Mouse (Mus musculus): ENCODE measurements around the gene Adra1d. TPM values are rescaled to one million over a fixed set of nuclear protein-coding genes. Genes with fewer than 3 reads are reported as not detected.

Gene Adra1d
- polyA plus RNA-seq, 1 experiment from 2014 or later: 2.0 TPM

- H3K4me3 ChIP-seq (ENCODE audit: low read depth, low read length): no peak overlapping the region
- peaks cover 14% of the 10 kb centered on the region for H3K36me3 ChIP-seq (ENCODE audit: insufficient read depth)
- no peaks in the 10 kb centered on the region for H3K4me1 ChIP-seq (ENCODE audit: insufficient read depth)
- DNase-seq: no peak
- no peaks in the 10 kb centered on the region for H3K27me3 ChIP-seq (ENCODE audit: insufficient read depth, low read length)
- no peak overlapping the region for H3K9ac ChIP-seq
- WGBS: 91% methylated on average over 19 of the region's 19 CpGs
- no peak for TF ChIP-seq CTCF (IDR thresholded peaks at IDR 0.05; ENCODE audit: low read depth)
- no peak overlapping the region for H3K27ac ChIP-seq (ENCODE audit: low read depth)
- no peak for ATAC-seq (ENCODE audit: insufficient read depth)
- H3K9me3 ChIP-seq (ENCODE audit: low read depth, low read length): no peaks in the 10 kb centered on the region
- H3K4me2 ChIP-seq: no peak overlapping the region
Observed at GRCm38 (mm10) chr2:131520743-131521142, 41.3 kb downstream of the Adra1d start.

DNA sequence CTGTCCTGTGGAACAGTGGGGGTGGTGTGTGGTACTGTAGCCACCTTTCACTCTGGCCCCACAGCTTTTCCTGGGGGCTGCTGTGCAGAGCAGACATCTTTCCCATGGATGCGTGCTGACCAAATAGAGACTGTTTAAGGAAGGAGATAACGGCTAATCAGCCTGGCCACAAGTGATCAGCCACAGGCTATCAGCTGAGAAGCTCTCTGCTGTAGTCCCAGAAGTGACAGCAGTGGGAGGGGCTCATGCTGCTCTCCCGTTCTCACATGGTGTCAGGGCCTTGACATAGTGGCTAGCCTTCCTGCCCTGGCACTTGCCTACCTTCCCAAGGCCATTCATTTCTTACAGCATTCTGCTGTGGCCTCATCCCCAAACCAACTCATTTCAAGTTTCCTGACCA lies 43.3 kb downstream of the Adra1d start:
- no peak for ATAC-seq (ENCODE audit: insufficient read depth)
- no peak for DNase-seq
- peaks cover 14% of the 10 kb centered on the region for H3K36me3 ChIP-seq (ENCODE audit: insufficient read depth)
- TF ChIP-seq CTCF (IDR thresholded peaks at IDR 0.05; ENCODE audit: low read depth): no peak
- no peaks in the 10 kb centered on the region for H3K9me3 ChIP-seq (ENCODE audit: low read depth, low read length)
- H3K9ac ChIP-seq: no peak overlapping the region
- H3K4me2 ChIP-seq: no peak overlapping the region
- WGBS: 18% methylated on average over 3 of the region's 3 CpGs
- no peak overlapping the region for H3K27ac ChIP-seq (ENCODE audit: low read depth)
- H3K27me3 ChIP-seq (ENCODE audit: insufficient read depth, low read length): no peaks in the 10 kb centered on the region
- no peaks in the 10 kb centered on the region for H3K4me1 ChIP-seq (ENCODE audit: insufficient read depth)
- no peak overlapping the region for H3K4me3 ChIP-seq (ENCODE audit: low read depth, low read length)

DNA sequence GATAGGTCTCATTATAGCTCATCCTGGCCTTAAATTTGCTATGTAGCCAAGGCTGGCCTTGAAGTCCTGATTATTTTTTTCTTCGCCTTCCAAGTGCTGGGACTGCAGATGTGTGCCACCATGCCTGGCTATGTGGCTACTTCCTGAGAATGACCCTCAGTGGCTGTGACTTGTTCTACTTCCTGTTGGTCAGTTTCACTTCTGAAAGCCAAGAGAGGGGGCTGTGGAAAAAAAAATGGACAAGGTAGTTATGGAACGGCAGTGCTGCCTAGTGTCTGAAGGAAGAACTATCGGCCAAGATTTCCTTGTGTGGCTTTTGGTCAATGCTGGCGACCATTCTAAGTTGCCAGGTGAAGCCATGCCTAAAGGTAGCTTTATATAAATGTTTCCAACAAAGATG lies 44.5 kb downstream of the Adra1d start:
- 87% methylated on average over 4 of the region's 4 CpGs for WGBS
- ATAC-seq (ENCODE audit: insufficient read depth) (no peak), DNase-seq (no peak)
- Histone ChIP-seq H3K27me3 (ENCODE audit: insufficient read depth, low read length) (no peaks in the 10 kb centered on the region), H3K4me2 (no peak overlapping the region), H3K4me1 (ENCODE audit: insufficient read depth) (no peaks in the 10 kb centered on the region), H3K9ac (no peak overlapping the region), H3K36me3 (ENCODE audit: insufficient read depth) (peaks cover 14% of the 10 kb centered on the region), H3K27ac (ENCODE audit: low read depth) (no peak overlapping the region), H3K9me3 (ENCODE audit: low read depth, low read length) (no peaks in the 10 kb centered on the region), H3K4me3 (ENCODE audit: low read depth, low read length) (no peak overlapping the region)
- no peak for TF ChIP-seq CTCF (IDR thresholded peaks at IDR 0.05; ENCODE audit: low read depth)

DNA sequence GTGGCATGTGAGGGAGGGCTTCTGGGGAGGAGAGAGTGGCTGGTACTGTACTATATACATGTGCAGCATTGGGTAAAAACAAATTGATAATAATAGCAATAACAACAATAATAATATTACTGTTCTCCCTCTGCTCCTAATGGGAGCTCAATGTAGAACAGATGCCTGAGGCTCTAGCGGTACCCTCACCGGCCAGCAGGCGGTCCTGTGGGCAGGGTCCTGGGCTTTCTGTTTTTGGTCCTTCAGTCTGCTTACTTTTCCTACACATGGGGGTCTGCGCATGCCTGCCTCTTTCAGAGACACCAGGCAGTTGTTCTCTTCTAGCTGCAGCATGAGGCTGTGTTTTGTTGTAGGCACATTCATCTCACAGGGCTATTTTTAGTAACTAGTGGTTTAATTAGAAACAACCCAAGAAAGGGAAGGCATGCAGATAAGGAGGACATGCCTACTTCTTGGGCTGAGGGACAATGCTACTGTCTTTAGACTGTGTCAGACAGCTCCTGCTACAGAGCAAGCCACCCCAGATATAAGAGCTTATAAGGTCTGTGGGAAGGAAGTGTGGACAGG lies 47.9 kb downstream of the Adra1d start:
- Histone ChIP-seq H3K4me2 (no peak overlapping the region), H3K36me3 (ENCODE audit: insufficient read depth) (peaks cover 6% of the 10 kb centered on the region; the same call in 1 of the 2 replicates), H3K9ac (no peak overlapping the region), H3K4me1 (ENCODE audit: insufficient read depth) (peaks cover 3% of the 10 kb centered on the region; the same call in 1 of the 2 replicates), H3K27ac (ENCODE audit: low read depth) (no peak overlapping the region), H3K27me3 (ENCODE audit: insufficient read depth, low read length) (no peaks in the 10 kb centered on the region), H3K9me3 (ENCODE audit: low read depth, low read length) (no peaks in the 10 kb centered on the region), H3K4me3 (ENCODE audit: low read depth, low read length) (no peak overlapping the region)
- DNase-seq (no peak), ATAC-seq (ENCODE audit: insufficient read depth) (no peak)
- TF ChIP-seq CTCF (IDR thresholded peaks at IDR 0.05; ENCODE audit: low read depth): peak; percentile 20
- 84% methylated on average over 4 of the region's 4 CpGs for WGBS

DNA sequence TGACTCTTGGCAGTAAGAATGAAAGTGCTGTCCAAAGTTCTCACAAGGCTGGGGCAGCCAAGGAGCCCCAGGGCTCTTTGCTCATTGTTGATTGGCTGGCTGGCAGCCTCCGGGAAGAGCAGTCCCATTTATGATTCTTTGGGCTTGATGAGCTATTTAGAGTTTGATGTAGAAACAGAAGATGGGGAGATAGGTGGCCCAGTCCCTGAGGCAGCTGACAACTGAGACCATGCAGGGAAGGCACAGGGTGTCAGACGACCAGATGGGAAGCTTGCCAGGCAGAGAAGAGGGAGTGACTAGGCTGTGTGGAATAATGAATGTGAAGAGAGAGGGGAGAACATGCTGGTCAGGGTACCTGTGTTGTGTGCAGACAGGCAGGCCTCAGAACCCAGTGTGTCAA lies 48.6 kb downstream of the Adra1d start:
- ATAC-seq (ENCODE audit: insufficient read depth): no peak
- Histone ChIP-seq H3K4me1 (ENCODE audit: insufficient read depth) (peaks cover 3% of the 10 kb centered on the region; the same call in 1 of the 2 replicates), H3K27me3 (ENCODE audit: insufficient read depth, low read length) (no peaks in the 10 kb centered on the region)

DNA sequence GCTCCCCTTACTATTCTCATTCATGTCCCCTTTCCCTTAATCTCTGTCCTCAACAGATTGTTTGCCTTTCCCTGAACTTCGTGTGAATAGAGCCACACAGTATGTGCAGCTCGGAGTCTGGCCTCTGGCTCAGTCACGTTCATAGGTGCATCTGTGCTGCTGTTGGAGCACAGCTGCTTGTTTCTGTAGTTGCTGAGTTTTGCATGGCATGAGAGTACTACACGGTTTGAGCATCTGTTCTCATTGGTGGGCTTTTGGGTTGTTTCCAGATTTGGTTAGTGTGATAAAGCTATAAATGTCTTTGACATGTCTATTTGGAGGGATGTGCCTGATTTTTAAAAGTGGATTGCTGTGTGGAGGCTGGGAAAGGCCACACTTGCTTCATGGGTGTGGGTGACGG lies 51.6 kb downstream of the Adra1d start:
- Histone ChIP-seq H3K27me3 (ENCODE audit: insufficient read depth, low read length) (no peaks in the 10 kb centered on the region), H3K4me1 (ENCODE audit: insufficient read depth) (peaks cover 3% of the 10 kb centered on the region; the same call in 1 of the 2 replicates), H3K9me3 (ENCODE audit: low read depth, low read length) (no peaks in the 10 kb centered on the region), H3K27ac (ENCODE audit: low read depth) (no peak overlapping the region), H3K4me2 (peak overlapping the region; percentile 61; the same call in 1 of the 2 replicates), H3K9ac (no peak overlapping the region), H3K4me3 (ENCODE audit: low read depth, low read length) (no peak overlapping the region), H3K36me3 (ENCODE audit: insufficient read depth) (no peaks in the 10 kb centered on the region)
- TF ChIP-seq CTCF (IDR thresholded peaks at IDR 0.05; ENCODE audit: low read depth): no peak
- 52% methylated on average over 5 of the region's 5 CpGs for WGBS
- no peak for DNase-seq
- ATAC-seq (ENCODE audit: insufficient read depth): no peak

More for the DNA sequence above, 48.6 kb downstream of the Adra1d start:
- TF ChIP-seq CTCF (IDR thresholded peaks at IDR 0.05; ENCODE audit: low read depth): no peak
- Histone ChIP-seq H3K4me2 (no peak overlapping the region), H3K9ac (no peak overlapping the region), H3K27ac (ENCODE audit: low read depth) (no peak overlapping the region), H3K4me3 (ENCODE audit: low read depth, low read length) (no peak overlapping the region), H3K9me3 (ENCODE audit: low read depth, low read length) (no peaks in the 10 kb centered on the region), H3K36me3 (ENCODE audit: insufficient read depth) (peaks cover 6% of the 10 kb centered on the region; the same call in 1 of the 2 replicates)
- 33% methylated on average over 2 of the region's 2 CpGs for WGBS
- DNase-seq: no peak

- no peaks in the 10 kb centered on the region for H3K9me3 ChIP-seq (ENCODE audit: low read depth, low read length)
- DNase-seq: peak; percentile 93
- 8% methylated on average over 17 of the region's 17 CpGs for WGBS
- peak overlapping the region; percentile 61 for H3K4me2 ChIP-seq
- H3K9ac ChIP-seq: peak overlapping the region; percentile 49
- ATAC-seq (ENCODE audit: insufficient read depth): peak; percentile 62
- H3K27ac ChIP-seq (ENCODE audit: low read depth): peak overlapping the region; percentile 69
- H3K36me3 ChIP-seq (ENCODE audit: insufficient read depth): no peaks in the 10 kb centered on the region
- peak; percentile 84 for TF ChIP-seq CTCF (IDR thresholded peaks at IDR 0.05; ENCODE audit: low read depth)
- peaks cover 3% of the 10 kb centered on the region; the same call in 1 of the 2 replicates for H3K4me1 ChIP-seq (ENCODE audit: insufficient read depth)
- H3K27me3 ChIP-seq (ENCODE audit: insufficient read depth, low read length): no peaks in the 10 kb centered on the region
- peak overlapping the region; percentile 25 for H3K4me3 ChIP-seq (ENCODE audit: low read depth, low read length)
Observed at GRCm38 (mm10) chr2:131509671-131510313, 52.3 kb downstream of the Adra1d start.

Measured in lung, embryonic 14.5 days (tissue).